Mouse (Mus musculus) liver, postnatal 0 days (tissue): ENCODE data around the gene Hltf. TPM values are rescaled to one million over a fixed set of nuclear protein-coding genes. Genes with fewer than 3 reads are reported as not detected.
"Not testable (repeated sequence)": the region's sequence is repeated elsewhere in the genome, so short reads cannot be mapped to it uniquely, and the experiment has no call there.

ENCODE experiments used
- ATAC-seq: fragments of 200-750 bp; cut with Nextera tagmentation; 2 replicates; pipeline ENCODE4 v1.8.0; 2017; ENCODE audit warnings: mild to moderate bottlenecking, moderate library complexity
- DNase-seq: peaks from one replicate; pipeline ENCODE4 v3.0.0-alpha.2; 2016
- H3K27ac ChIP-seq: fragments of 300-500 bp; sonication (generic); 2 replicates; pipeline ENCODE4 v1.5.1; 2014; ENCODE audit warnings: antibody characterized with exemption, moderate library complexity, mild to moderate bottlenecking, low read depth
- H3K27me3 ChIP-seq: fragments of 300-500 bp; sonication (generic); 2 replicates; pipeline ENCODE4 v1.6.1; 2014; ENCODE audit warnings: low read length, control low read depth, mixed read lengths; ENCODE audit not compliant: insufficient read depth
- H3K36me3 ChIP-seq: fragments of 300-500 bp; sonication (generic); replicated peaks from 2 replicates; pipeline ENCODE4 v1.6.1; 2014; ENCODE audit warnings: mild to moderate bottlenecking, control low read depth, low read length, moderate library complexity, mixed read lengths; ENCODE audit not compliant: insufficient read depth
- H3K4me1 ChIP-seq: fragments of 300-500 bp; sonication (generic); 2 replicates; pipeline ENCODE4 v1.6.1; 2014; ENCODE audit warnings: antibody characterized with exemption, mild to moderate bottlenecking, control low read depth; ENCODE audit not compliant: insufficient read depth
- H3K4me2 ChIP-seq: fragments of 300-500 bp; sonication (generic); 2 replicates; pipeline ENCODE4 v1.6.1; 2014; ENCODE audit warnings: low read depth, mild to moderate bottlenecking, low read length, moderate library complexity, mixed read lengths
- H3K4me3 ChIP-seq: fragments of 300-500 bp; sonication (generic); 2 replicates; pipeline ENCODE4 v1.5.1; 2014; ENCODE audit warnings: low read depth, low read length
- H3K9ac ChIP-seq: fragments of 300-500 bp; sonication (generic); replicated peaks from 2 replicates; pipeline ENCODE4 v1.6.1; 2014; ENCODE audit warnings: mild to moderate bottlenecking, moderate library complexity
- H3K9me3 ChIP-seq: fragments of 300-500 bp; sonication (generic); 2 replicates; pipeline ENCODE4 v1.6.1; 2016; ENCODE audit warnings: mild to moderate bottlenecking, control low read depth, low read length, mixed read lengths
- CTCF ChIP-seq: sonication (generic); IDR thresholded peaks from 2 replicates; pipeline ENCODE4 v1.5.1; 2016; ENCODE audit warnings: antibody characterized with exemption, low read depth
- EP300 ChIP-seq: IDR thresholded peaks from 2 replicates; pipeline ENCODE4 v1.6.1; 2016; ENCODE audit warnings: antibody characterized with exemption, low read depth, mild to moderate bottlenecking
- WGBS: fragments of 180-500 bp; shearing (Covaris S2); extraction: QIAGEN DNeasy Blood & Tissue Kit; methylation state at CpG from one replicate; pipeline ENCODE4 v1.1.7; 2014; ENCODE audit not compliant: insufficient replicate concordance; 5-methylcytosine and 5-hydroxymethylcytosine counted together
- polyA plus RNA-seq: library from polyadenylated mRNA; unstranded; fragments of >200 nt; fragmentation: Nextera tagmentation; extraction: Ambion mirVana; gene quantifications from 2 replicates; pipeline ENCODE4 v1.2.1, GENCODE M21; 2015

Hltf gene
- 6.4 and 8.2 TPM in 2 replicates for polyA plus RNA-seq

GRCm38 (mm10) chr3:20057306-20058196 is at the start of gene Hltf:
Gene Hltf (plus strand): TSS chr3:20057811.
- H3K9me3 ChIP-seq, result no peaks in the 10 kb centered on the region
- peak within 1 kb of the TSS; percentile 66 for H3K4me3 ChIP-seq
- DNase-seq (peak; percentile 92), ATAC-seq (peak; percentile 100)
- WGBS, result under 1% methylated on average over 49 of the region's 54 CpGs
- peak within 1 kb of the TSS; percentile 85 for H3K4me2 ChIP-seq
- H3K27me3 ChIP-seq, result no peaks in the 10 kb centered on the region
- peaks cover 4% of the 10 kb centered on the region for H3K36me3 ChIP-seq
- TF ChIP-seq EP300 (peak; percentile 30; the same call in 1 of the 2 replicates), CTCF (no peak)
- peak within 1 kb of the TSS; percentile 78; the same call in 1 of the 2 replicates for H3K27ac ChIP-seq
- H3K9ac ChIP-seq, result peak within 1 kb of the TSS; percentile 62
- peaks cover 12% of the 10 kb centered on the region for H3K4me1 ChIP-seq

GRCm38 (mm10) chr3:20010464-20010863 is 47.1 kb upstream of the Hltf start:
- Histone ChIP-seq H3K27ac (no peak overlapping the region), H3K9me3 (no peaks in the 10 kb centered on the region)

DNA sequence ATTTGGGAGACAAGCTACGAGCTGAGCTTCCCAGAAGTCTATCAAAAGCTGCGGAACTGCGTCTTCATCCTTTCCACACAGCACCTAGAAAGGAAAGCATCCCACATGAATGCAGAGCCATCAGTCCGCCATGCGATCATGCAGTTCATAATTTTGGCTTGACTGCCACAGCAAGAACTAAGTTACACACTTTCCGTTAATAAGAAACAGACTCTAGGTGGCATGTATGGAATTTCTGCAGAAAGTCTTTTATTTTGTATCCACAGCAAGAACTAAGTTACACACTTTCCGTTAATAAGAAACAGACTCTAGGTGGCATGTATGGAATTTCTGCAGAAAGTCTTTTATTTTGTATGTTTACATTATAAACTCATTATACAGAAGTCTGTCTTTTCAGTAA is 46.7 kb upstream of the Hltf start:
- not testable (repeated sequence) for H3K9me3 ChIP-seq, H3K4me2 ChIP-seq, H3K4me1 ChIP-seq, DNase-seq, ATAC-seq, H3K27me3 ChIP-seq, H3K4me3 ChIP-seq, H3K9ac ChIP-seq, H3K27ac ChIP-seq
- 85% methylated on average over 7 of the region's 7 CpGs for WGBS
- H3K36me3 ChIP-seq, result peaks cover 40% of the 10 kb centered on the region

More at GRCm38 (mm10) chr3:20010464-20010863, 47.1 kb upstream of the Hltf start:
- Histone ChIP-seq H3K27me3 (no peaks in the 10 kb centered on the region), H3K9ac (no peak overlapping the region), H3K4me1 (peaks cover 3% of the 10 kb centered on the region; the same call in 1 of the 2 replicates), H3K4me3 (no peak overlapping the region), H3K4me2 (no peak overlapping the region), H3K36me3 (peaks cover 36% of the 10 kb centered on the region)
- TF ChIP-seq EP300, result no peak
- TF ChIP-seq CTCF, result no peak
- no peak for ATAC-seq
- no peak for DNase-seq
- 85% methylated on average over 9 of the region's 9 CpGs for WGBS

DNA sequence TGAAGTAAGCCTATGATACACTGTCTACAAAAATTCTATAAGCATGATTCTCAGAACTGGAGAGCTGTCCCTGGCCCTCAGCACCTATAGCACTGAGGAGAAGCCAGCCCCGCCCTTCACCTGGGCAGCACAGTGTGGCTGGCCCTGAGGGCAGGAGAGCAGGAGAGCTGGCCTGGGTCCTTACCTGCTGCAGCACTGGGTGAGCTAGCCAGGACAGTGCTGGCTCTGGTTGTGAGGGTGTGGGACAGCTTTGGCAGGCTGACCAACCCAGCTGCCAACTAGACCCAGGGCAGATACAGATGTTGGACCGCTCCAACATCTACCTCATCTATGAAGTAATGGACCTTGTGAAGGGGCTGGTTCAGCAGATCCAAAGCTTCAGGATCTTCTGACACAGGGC is 43.2 kb upstream of the Hltf start:
- Histone ChIP-seq H3K4me3 (no peak overlapping the region), H3K9ac (no peak overlapping the region), H3K9me3 (no peaks in the 10 kb centered on the region), H3K36me3 (peaks cover 43% of the 10 kb centered on the region), H3K27ac (no peak overlapping the region), H3K4me2 (no peak overlapping the region), H3K27me3 (no peaks in the 10 kb centered on the region), H3K4me1 (no peaks in the 10 kb centered on the region)
- DNase-seq, result no peak
- WGBS, result 87% methylated on average over 2 of the region's 2 CpGs
- TF ChIP-seq EP300 (no peak), CTCF (no peak)
- no peak for ATAC-seq

DNA sequence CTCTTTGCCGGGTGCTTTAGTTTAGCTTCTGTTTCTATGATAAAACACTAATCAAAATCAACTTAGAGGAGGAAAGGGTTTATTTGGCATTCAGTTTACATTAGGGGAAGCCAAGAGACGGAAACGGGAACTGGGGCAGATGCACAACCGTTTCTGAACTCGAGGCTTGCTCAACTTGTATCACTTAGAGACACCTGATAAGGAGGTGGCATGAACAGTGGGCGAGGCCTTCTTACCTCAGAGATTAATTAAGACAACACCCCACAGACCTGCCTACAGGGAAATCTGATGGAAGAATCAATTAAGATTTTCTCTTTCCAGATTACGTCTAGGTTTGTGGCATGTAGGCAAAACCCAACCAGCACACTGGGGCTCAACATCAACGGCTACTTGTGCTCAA is 39.5 kb upstream of the Hltf start:
- Histone ChIP-seq H3K4me3 (no peak overlapping the region), H3K4me1 (no peaks in the 10 kb centered on the region), H3K4me2 (no peak overlapping the region), H3K9me3 (no peaks in the 10 kb centered on the region), H3K36me3 (peaks cover 46% of the 10 kb centered on the region), H3K27me3 (no peaks in the 10 kb centered on the region), H3K27ac (no peak overlapping the region), H3K9ac (no peak overlapping the region)
- ATAC-seq, result no peak
- DNase-seq, result no peak
- TF ChIP-seq EP300, result no peak
- TF ChIP-seq CTCF, result no peak
- 68% methylated on average over 8 of the region's 8 CpGs for WGBS

GRCm38 (mm10) chr3:20023832-20024231 is 33.8 kb upstream of the Hltf start:
- TF ChIP-seq EP300 (no peak), CTCF (no peak)
- Histone ChIP-seq H3K4me1 (0 out of 2 replicates have a peak, but pooled peaks cover 2% of the 10 kb centered on the region), H3K4me2 (no peak overlapping the region), H3K9me3 (no peaks in the 10 kb centered on the region), H3K27me3 (no peaks in the 10 kb centered on the region), H3K36me3 (peaks cover 46% of the 10 kb centered on the region), H3K9ac (no peak overlapping the region), H3K4me3 (no peak overlapping the region), H3K27ac (no peak overlapping the region)
- WGBS, result 80% methylated on average over 1 of the region's 1 CpGs
- no peak for ATAC-seq
- DNase-seq, result no peak
